Mouse (Mus musculus) right cerebral cortex, postnatal 4 days (tissue): ENCODE data around the gene Ldb1.

Experiments used
- DNase-seq: peaks from one replicate; pipeline ENCODE4 v3.0.0-alpha.2; 2022

The Ldb1 gene

DNA sequence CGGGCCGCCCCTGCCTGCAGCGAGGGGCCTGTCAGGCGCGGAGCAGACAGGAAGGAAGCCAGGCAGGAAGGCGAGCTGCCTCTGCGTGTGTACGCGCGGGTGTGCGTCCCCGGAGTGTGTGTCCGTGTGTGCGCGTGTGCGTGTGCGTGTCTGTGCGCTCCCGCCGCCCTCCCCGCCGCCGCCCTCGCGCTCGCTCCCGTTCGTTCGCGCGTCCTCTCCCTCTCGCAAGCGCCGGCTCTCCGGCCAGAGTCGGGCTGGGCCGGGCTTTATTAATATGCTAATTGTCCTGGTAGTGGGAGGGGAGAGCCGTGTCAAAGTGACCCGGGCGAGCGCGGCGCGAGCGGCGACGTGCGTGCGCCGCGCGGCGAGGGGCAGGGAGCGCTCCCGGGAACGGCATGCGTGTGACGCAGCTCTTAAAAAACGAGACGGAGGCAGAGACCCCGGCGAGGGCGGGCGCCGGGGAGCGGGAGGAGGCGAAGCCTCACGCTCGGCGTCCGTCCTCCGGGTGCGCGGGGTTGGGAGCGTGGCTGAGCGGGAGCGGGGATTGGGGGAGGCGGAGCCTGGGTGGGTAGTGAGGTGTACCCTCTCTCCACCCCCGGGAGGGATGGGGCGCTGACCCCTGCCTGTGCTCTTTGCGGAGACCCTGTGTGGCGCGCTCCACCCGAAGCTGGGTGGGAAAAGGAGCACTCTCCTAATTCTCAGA, at the start of gene Ldb1:
Gene Ldb1 (minus strand): TSS at position 222 of the 703 bp plus-strand sequence.
- DNase-seq = peak; percentile 79

- no peak for DNase-seq
Observed at GRCm38 (mm10) chr19:46094144-46094543, 49.1 kb upstream of the Ldb1 start.

GRCm38 (mm10) chr19:46091641-46092040, 46.6 kb upstream of the Ldb1 start:
- DNase-seq = no peak

- DNase-seq = no peak
Observed at GRCm38 (mm10) chr19:46087871-46088270, 42.9 kb upstream of the Ldb1 start.

- peak; percentile 72 for DNase-seq
Observed at GRCm38 (mm10) chr19:46086337-46086736, 41.3 kb upstream of the Ldb1 start.

GRCm38 (mm10) chr19:46085185-46085584, 40.2 kb upstream of the Ldb1 start:
- no peak for DNase-seq

DNA sequence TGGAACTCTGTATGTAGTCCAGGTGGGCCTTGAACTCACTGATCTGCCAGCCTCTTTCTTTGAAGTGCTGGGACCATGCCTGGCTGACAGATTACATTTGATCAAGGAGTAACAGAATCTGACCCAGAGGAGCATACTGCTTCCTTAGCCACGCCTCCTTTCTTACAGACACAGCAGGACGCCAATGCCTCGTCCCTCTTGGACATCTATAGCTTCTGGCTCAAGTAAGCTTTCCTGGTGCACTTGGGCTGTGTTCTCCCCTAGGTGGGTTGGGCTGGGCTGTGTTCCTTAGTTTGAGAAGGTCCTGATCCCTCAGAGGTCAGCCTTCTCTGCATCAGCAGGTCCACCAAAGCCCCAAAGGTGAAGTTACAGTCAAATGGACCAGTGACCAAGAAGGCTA, 33.5 kb upstream of the Ldb1 start:
- no peak for DNase-seq

GRCm38 (mm10) chr19:46075616-46076607, 30.9 kb upstream of the Ldb1 start, which contains the start of gene Nolc1:
Nolc1 (plus strand) TSS chr19:46075863.
- DNase-seq = peak; percentile 99

- no peak for DNase-seq
Observed at GRCm38 (mm10) chr19:46074266-46074665, 29.3 kb upstream of the Ldb1 start.

DNA sequence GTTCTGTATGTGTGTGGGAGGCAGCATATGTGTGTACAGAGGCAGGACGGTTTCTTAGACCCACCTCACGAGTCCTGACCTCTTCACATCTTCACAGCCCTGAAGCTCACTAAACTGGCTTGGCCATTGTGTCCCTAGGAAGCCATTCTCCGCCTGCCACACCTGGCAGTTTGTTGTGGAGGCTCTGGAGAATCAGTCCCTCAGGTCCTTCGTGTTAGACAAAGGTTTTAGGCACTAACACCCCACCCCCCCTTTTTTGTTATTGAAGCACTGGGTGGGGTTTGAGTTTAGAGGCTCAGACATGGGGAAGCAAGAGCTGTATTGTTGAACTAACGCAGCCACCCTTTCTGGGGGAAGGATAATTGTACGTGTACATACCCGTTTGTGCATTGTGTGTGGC, 28.3 kb upstream of the Ldb1 start:
- DNase-seq = no peak

GRCm38 (mm10) chr19:46068054-46068453, 23.0 kb upstream of the Ldb1 start:
- DNase-seq = no peak

DNA sequence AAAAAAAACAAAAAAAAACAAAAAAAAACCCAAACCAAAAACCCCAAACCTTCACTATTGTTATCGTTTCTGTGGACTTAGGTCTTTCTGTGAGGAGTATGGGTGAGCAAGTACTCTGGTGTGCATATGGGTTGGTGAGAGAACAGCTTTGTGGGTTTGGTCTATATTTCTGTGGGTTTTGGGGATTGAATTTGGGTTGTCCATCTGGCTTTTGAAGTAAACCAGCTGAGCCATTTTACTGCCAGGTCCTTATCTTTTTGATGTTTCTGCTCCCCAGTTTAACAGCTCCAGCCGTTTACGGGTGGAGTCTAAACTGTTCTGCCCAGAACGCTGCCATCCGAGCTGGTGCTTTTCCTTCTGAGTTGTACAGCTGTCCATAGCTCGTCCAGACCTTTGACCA, 15.8 kb upstream of the Ldb1 start:
- no peak for DNase-seq

GRCm38 (mm10) chr19:46058466-46058865, 13.5 kb upstream of the Ldb1 start:
- DNase-seq = no peak

- DNase-seq = peak; percentile 79
Observed at GRCm38 (mm10) chr19:46056947-46057607, 12.1 kb upstream of the Ldb1 start.

DNA sequence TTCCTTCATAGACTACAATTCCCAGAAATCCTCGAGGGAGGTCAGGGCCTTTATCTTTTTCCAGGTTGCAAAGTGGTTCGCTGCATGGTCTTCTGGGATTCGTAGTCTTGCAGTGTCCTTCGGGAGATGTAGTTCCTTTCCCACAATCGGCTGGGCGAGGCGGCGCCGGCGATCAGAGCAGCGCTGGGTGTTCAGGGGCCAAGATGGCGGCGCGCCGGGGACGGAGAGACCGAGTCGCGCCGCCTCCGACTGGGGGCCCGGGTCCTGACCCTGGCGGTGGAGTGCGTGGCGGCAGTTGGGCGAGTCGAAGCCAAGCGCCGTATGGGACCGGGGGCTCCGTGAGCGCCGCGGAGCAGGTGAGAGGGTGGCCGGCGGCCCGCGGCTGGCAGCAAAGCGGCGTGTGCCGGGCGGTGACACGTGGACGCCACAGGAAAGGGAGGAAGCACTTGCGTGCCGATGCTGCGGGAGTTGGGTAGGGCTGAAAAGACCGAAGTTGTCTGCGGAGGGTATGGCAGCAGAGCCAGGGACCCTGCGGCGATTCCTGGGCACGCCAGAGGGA, 11.5 kb upstream of the Ldb1 start:
- peak; percentile 86 for DNase-seq

DNA sequence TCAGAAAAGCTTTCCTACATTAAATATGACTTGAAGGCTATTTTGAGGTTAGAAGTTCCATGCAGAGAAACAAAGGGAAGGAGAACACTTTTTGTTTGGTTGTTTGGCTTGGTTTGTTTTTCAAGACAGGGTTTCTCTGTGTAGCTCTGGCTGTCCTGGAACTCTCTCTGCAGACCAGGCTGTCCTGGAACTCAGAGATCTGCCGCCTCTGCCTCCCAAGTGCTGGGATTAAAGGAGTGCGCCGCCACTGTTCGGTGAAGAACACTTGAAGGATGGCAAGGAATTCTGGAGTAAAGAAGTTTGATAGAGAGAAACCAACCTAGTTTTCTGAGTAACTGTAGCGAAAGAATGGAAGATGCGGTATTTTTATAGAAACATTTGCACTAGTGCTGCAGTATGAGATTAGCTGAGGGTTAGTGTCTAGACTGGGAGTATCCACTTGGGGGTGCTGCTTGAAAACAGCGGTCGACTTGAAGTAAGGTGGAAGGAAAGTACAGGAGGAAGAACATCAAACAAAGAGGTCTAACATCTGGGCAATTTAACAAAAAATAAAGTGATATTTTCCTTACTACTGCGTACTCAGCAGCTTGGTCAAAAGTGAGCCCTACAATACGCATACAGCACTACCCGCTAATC, 10.9 kb upstream of the Ldb1 start:
- no peak for DNase-seq

GRCm38 (mm10) chr19:46050462-46050861, 5.4 kb upstream of the Ldb1 start:
- no peak for DNase-seq

- DNase-seq = no peak
Observed at GRCm38 (mm10) chr19:46049129-46049528, 4.1 kb upstream of the Ldb1 start.

- DNase-seq = no peak
Observed at GRCm38 (mm10) chr19:46047426-46047825, 2.4 kb upstream of the Ldb1 start.

GRCm38 (mm10) chr19:46046621-46047025, 1.6 kb upstream of the Ldb1 start:
- no peak for DNase-seq

GRCm38 (mm10) chr19:46045696-46046311, 790 bp upstream of the Ldb1 start:
- DNase-seq = peak; percentile 58
